Mouse (Mus musculus): ENCODE results near the gene Otc.

GRCm38 (mm10) chrX:10234617-10235016, 17.5 kb upstream of the Otc start:
- TF ChIP-seq MYOD1 (IDR thresholded peaks at IDR 0.05; ENCODE audit: control insufficient read depth, insufficient read length, low read depth) (no peak), CEBPB (IDR thresholded peaks at IDR 0.05; ENCODE audit: low read depth) (no peak), CTCF (IDR thresholded peaks at IDR 0.05; ENCODE audit: control insufficient read depth, insufficient read depth, insufficient read length) (no peak), MYOG (IDR thresholded peaks at IDR 0.05; ENCODE audit: control insufficient read depth, extremely low read depth, insufficient read length) (no peak)

All from C2C12 (cell line).